Mouse (Mus musculus): ENCODE data around the gene Ift122. TPM values are rescaled to one million over a fixed set of nuclear protein-coding genes. Genes with fewer than 3 reads are reported as not detected.
"Not testable (repeated sequence)": the region's sequence is repeated elsewhere in the genome, so short reads cannot be mapped to it uniquely, and the experiment has no call there.

Ift122 gene
- polyA plus RNA-seq, 1 experiment from 2014 or later = 20.4 TPM

- Histone ChIP-seq H3K27ac (replicated peaks; ENCODE audit: low read depth, low read length) (no peak overlapping the region), H3K9ac (ENCODE audit: low read depth, low read length) (no peak overlapping the region), H3K4me3 (ENCODE audit: low read depth, low read length) (no peak overlapping the region), H3K4me2 (ENCODE audit: low read depth, low read length) (no peak overlapping the region), H3K36me3 (ENCODE audit: control insufficient read depth, insufficient read depth, low read length) (no peaks in the 10 kb centered on the region), H3K27me3 (replicated peaks; ENCODE audit: control insufficient read depth, insufficient read depth, low read length) (no peaks in the 10 kb centered on the region), H3K9me3 (ENCODE audit: control insufficient read depth, low read length) (no peaks in the 10 kb centered on the region), H3K4me1 (ENCODE audit: control insufficient read depth, insufficient read depth, low read length) (no peaks in the 10 kb centered on the region)
- DNase-seq (ENCODE audit: low spot score) (peak; percentile 71), ATAC-seq (ENCODE audit: low read depth) (no peak)
- 31% methylated on average over 4 of the region's 4 CpGs for WGBS
Observed at GRCm38 (mm10) chr6:115814104-115814503, 39.2 kb upstream of the Ift122 start.

- WGBS = 76% methylated on average over 4 of the region's 4 CpGs
Observed at GRCm38 (mm10) chr6:115815041-115815440, 38.2 kb upstream of the Ift122 start.

GRCm38 (mm10) chr6:115818129-115818528 lies 35.1 kb upstream of the Ift122 start:
- H3K4me3 ChIP-seq (ENCODE audit: low read depth, low read length) = no peak overlapping the region
- no peak overlapping the region for H3K4me2 ChIP-seq (ENCODE audit: low read depth, low read length)
- no peak overlapping the region for H3K27ac ChIP-seq (replicated peaks; ENCODE audit: low read depth, low read length)
- no peaks in the 10 kb centered on the region for H3K4me1 ChIP-seq (ENCODE audit: control insufficient read depth, insufficient read depth, low read length)
- DNase-seq (ENCODE audit: low spot score) = no peak
- 63% methylated on average over 2 of the region's 2 CpGs for WGBS
- no peak overlapping the region for H3K9ac ChIP-seq (ENCODE audit: low read depth, low read length)
- ATAC-seq (ENCODE audit: low read depth) = no peak
- H3K27me3 ChIP-seq (replicated peaks; ENCODE audit: control insufficient read depth, insufficient read depth, low read length) = no peaks in the 10 kb centered on the region
- H3K36me3 ChIP-seq (ENCODE audit: control insufficient read depth, insufficient read depth, low read length) = no peaks in the 10 kb centered on the region
- H3K9me3 ChIP-seq (ENCODE audit: control insufficient read depth, low read length) = no peaks in the 10 kb centered on the region

More at GRCm38 (mm10) chr6:115815041-115815440, 38.2 kb upstream of the Ift122 start:
- Histone ChIP-seq H3K4me2 (ENCODE audit: low read depth, low read length) (no peak overlapping the region), H3K27ac (replicated peaks; ENCODE audit: low read depth, low read length) (no peak overlapping the region), H3K9me3 (ENCODE audit: control insufficient read depth, low read length) (no peaks in the 10 kb centered on the region), H3K9ac (ENCODE audit: low read depth, low read length) (no peak overlapping the region), H3K27me3 (replicated peaks; ENCODE audit: control insufficient read depth, insufficient read depth, low read length) (no peaks in the 10 kb centered on the region), H3K4me1 (ENCODE audit: control insufficient read depth, insufficient read depth, low read length) (no peaks in the 10 kb centered on the region), H3K4me3 (ENCODE audit: low read depth, low read length) (no peak overlapping the region), H3K36me3 (ENCODE audit: control insufficient read depth, insufficient read depth, low read length) (no peaks in the 10 kb centered on the region)
- no peak for DNase-seq (ENCODE audit: low spot score)
- ATAC-seq (ENCODE audit: low read depth) = no peak

GRCm38 (mm10) chr6:115821216-115821993 lies 31.9 kb upstream of the Ift122 start:
- WGBS = 79% methylated on average over 8 of the region's 8 CpGs
- ATAC-seq (ENCODE audit: low read depth) = no peak

GRCm38 (mm10) chr6:115823850-115824464 lies 29.3 kb upstream of the Ift122 start:
- WGBS = 6% methylated on average over 3 of the region's 11 CpGs
- not testable (repeated sequence) for H3K27ac ChIP-seq (replicated peaks; ENCODE audit: low read depth, low read length)
- peak overlapping the region; percentile 41 for H3K4me2 ChIP-seq (ENCODE audit: low read depth, low read length)

More at GRCm38 (mm10) chr6:115821216-115821993, 31.9 kb upstream of the Ift122 start:
- H3K36me3 ChIP-seq (ENCODE audit: control insufficient read depth, insufficient read depth, low read length) = no peaks in the 10 kb centered on the region
- H3K4me2 ChIP-seq (ENCODE audit: low read depth, low read length) = no peak overlapping the region
- no peak overlapping the region for H3K27ac ChIP-seq (replicated peaks; ENCODE audit: low read depth, low read length)
- no peaks in the 10 kb centered on the region for H3K27me3 ChIP-seq (replicated peaks; ENCODE audit: control insufficient read depth, insufficient read depth, low read length)
- no peaks in the 10 kb centered on the region for H3K9me3 ChIP-seq (ENCODE audit: control insufficient read depth, low read length)
- DNase-seq (ENCODE audit: low spot score) = no peak
- H3K4me3 ChIP-seq (ENCODE audit: low read depth, low read length) = no peak overlapping the region
- H3K9ac ChIP-seq (ENCODE audit: low read depth, low read length) = no peak overlapping the region
- H3K4me1 ChIP-seq (ENCODE audit: control insufficient read depth, insufficient read depth, low read length) = no peaks in the 10 kb centered on the region

GRCm38 (mm10) chr6:115830779-115831601 lies 22.3 kb upstream of the Ift122 start:
- Histone ChIP-seq H3K4me1 (ENCODE audit: control insufficient read depth, insufficient read depth, low read length) (no peaks in the 10 kb centered on the region), H3K4me2 (ENCODE audit: low read depth, low read length) (no peak overlapping the region), H3K9ac (ENCODE audit: low read depth, low read length) (no peak overlapping the region), H3K4me3 (ENCODE audit: low read depth, low read length) (no peak overlapping the region), H3K27me3 (replicated peaks; ENCODE audit: control insufficient read depth, insufficient read depth, low read length) (no peaks in the 10 kb centered on the region), H3K27ac (replicated peaks; ENCODE audit: low read depth, low read length) (no peak overlapping the region), H3K9me3 (ENCODE audit: control insufficient read depth, low read length) (no peaks in the 10 kb centered on the region), H3K36me3 (ENCODE audit: control insufficient read depth, insufficient read depth, low read length) (no peaks in the 10 kb centered on the region)
- ATAC-seq (ENCODE audit: low read depth) (no peak), DNase-seq (ENCODE audit: low spot score) (no peak)
- WGBS = 81% methylated on average over 6 of the region's 6 CpGs

More at GRCm38 (mm10) chr6:115823850-115824464, 29.3 kb upstream of the Ift122 start:
- peak overlapping the region; percentile 13 for H3K4me3 ChIP-seq (ENCODE audit: low read depth, low read length)
- not testable (repeated sequence) for H3K4me1 ChIP-seq (ENCODE audit: control insufficient read depth, insufficient read depth, low read length); H3K27me3 ChIP-seq (replicated peaks; ENCODE audit: control insufficient read depth, insufficient read depth, low read length); H3K9ac ChIP-seq (ENCODE audit: low read depth, low read length); H3K9me3 ChIP-seq (ENCODE audit: control insufficient read depth, low read length); H3K36me3 ChIP-seq (ENCODE audit: control insufficient read depth, insufficient read depth, low read length)
- ATAC-seq (ENCODE audit: low read depth) (peak; percentile 96), DNase-seq (ENCODE audit: low spot score) (peak; percentile 88)

GRCm38 (mm10) chr6:115832152-115832850 lies 21.0 kb upstream of the Ift122 start:
- no peak for DNase-seq (ENCODE audit: low spot score)
- WGBS = 87% methylated on average over 2 of the region's 2 CpGs
- H3K4me3 ChIP-seq (ENCODE audit: low read depth, low read length) = no peak overlapping the region

GRCm38 (mm10) chr6:115833861-115834260 lies 19.4 kb upstream of the Ift122 start:
- H3K9ac ChIP-seq (ENCODE audit: low read depth, low read length) = no peak overlapping the region
- no peak overlapping the region for H3K4me3 ChIP-seq (ENCODE audit: low read depth, low read length)
- H3K4me1 ChIP-seq (ENCODE audit: control insufficient read depth, insufficient read depth, low read length) = no peaks in the 10 kb centered on the region
- H3K27ac ChIP-seq (replicated peaks; ENCODE audit: low read depth, low read length) = no peak overlapping the region
- ATAC-seq (ENCODE audit: low read depth) (no peak), DNase-seq (ENCODE audit: low spot score) (no peak)
- no peak overlapping the region for H3K4me2 ChIP-seq (ENCODE audit: low read depth, low read length)
- H3K36me3 ChIP-seq (ENCODE audit: control insufficient read depth, insufficient read depth, low read length) = no peaks in the 10 kb centered on the region
- H3K27me3 ChIP-seq (replicated peaks; ENCODE audit: control insufficient read depth, insufficient read depth, low read length) = no peaks in the 10 kb centered on the region
- H3K9me3 ChIP-seq (ENCODE audit: control insufficient read depth, low read length) = no peaks in the 10 kb centered on the region

More at GRCm38 (mm10) chr6:115832152-115832850, 21.0 kb upstream of the Ift122 start:
- no peaks in the 10 kb centered on the region for H3K27me3 ChIP-seq (replicated peaks; ENCODE audit: control insufficient read depth, insufficient read depth, low read length)
- H3K9ac ChIP-seq (ENCODE audit: low read depth, low read length) = no peak overlapping the region
- H3K9me3 ChIP-seq (ENCODE audit: control insufficient read depth, low read length) = no peaks in the 10 kb centered on the region
- H3K4me2 ChIP-seq (ENCODE audit: low read depth, low read length) = no peak overlapping the region
- no peaks in the 10 kb centered on the region for H3K4me1 ChIP-seq (ENCODE audit: control insufficient read depth, insufficient read depth, low read length)
- no peak overlapping the region for H3K27ac ChIP-seq (replicated peaks; ENCODE audit: low read depth, low read length)
- H3K36me3 ChIP-seq (ENCODE audit: control insufficient read depth, insufficient read depth, low read length) = no peaks in the 10 kb centered on the region
- no peak for ATAC-seq (ENCODE audit: low read depth)
